Mouse (Mus musculus) ES-Bruce4 (cell line): ENCODE measurements at regions not wholly inside any gene's neighbourhood (a gene's known extent, or its start where the extent isn't known, plus 50 kb on each side); places are given as distances from the start of the nearest gene placed in this dataset.

Experiments
- CTCF ChIP-seq: IDR thresholded peaks from one replicate; pipeline ENCODE4 v1.8.1; 2011; ENCODE audit warnings: low read depth, low read length
- POLR2A ChIP-seq: IDR thresholded peaks from one replicate; pipeline ENCODE4 v1.8.1; 2011; ENCODE audit warnings: low read length; ENCODE audit not compliant: insufficient read depth

DNA sequence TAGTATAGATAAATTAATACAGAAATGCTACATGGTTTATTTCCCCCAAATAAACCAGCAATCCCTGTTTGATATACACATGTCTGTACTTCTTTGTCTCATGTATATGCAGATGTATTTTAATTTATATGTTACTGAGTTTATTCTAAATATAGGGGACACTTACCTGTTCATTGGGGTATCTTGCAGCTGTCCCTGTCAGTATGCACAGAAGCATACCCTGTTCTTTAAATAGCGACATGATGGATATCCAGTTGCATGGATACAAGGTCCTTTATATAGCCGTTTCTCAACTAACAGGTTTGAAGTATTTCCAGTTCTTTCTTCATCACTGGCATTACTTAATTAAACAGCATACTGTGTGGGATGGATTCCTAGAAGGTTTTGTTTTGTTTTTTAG, 55.1 kb upstream of the Ssbp2 start:
- TF ChIP-seq POLR2A (no peak), CTCF (no peak)
